Mouse (Mus musculus) E14TG2a.4 (cell line): ENCODE data around the gene Aadat.

Experiments
- CTCF ChIP-seq: conservative IDR thresholded peaks from 2 replicates; pipeline ENCODE4 v1.5.1; 2014; ENCODE audit warnings: low read length
- NANOG ChIP-seq: IDR thresholded peaks from 2 replicates; pipeline ENCODE4 v1.6.1; 2014; ENCODE audit warnings: borderline replicate concordance, low read length, mixed read lengths
- POU5F1 ChIP-seq: IDR thresholded peaks from 2 replicates; pipeline ENCODE4 v1.6.1; 2014; ENCODE audit warnings: low read length, borderline replicate concordance

GRCm38 (mm10) chr8:60503098-60503497 lies 2.6 kb upstream of the Aadat start, which contains the start of gene Gm10283:
- TF ChIP-seq CTCF (no peak), POU5F1 (no peak), NANOG (no peak)
